Mouse (Mus musculus): ENCODE data around the gene Olfr356. TPM values are rescaled to one million over a fixed set of nuclear protein-coding genes. Genes with fewer than 3 reads are reported as not detected.

Gene Olfr356
- not detected in 2 replicates for polyA plus RNA-seq (2012; rRNA removed)

DNA sequence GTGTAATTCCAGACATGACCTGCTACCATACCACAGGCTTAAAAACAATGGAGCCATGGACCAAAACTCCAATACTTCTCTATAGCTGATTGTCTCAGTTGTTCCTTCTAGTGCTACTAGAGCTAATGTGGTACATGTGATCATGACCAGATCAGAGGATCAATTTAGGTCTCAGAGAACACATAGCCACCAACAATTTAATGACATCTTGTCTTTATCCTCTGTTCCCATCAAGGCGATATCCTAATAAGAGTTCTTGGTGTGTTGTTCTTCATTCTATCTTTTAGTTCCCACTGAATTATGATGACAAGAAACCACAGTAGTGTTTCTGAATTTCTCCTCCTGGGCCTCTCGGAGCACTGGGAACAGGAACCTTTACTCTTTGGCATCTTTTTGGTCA is at the start of gene Olfr356:
Olfr356 (plus strand) TSS at position 301 of the 400 bp plus-strand sequence.
- Histone ChIP-seq H3K4me1 (ENCODE audit: control insufficient read depth, insufficient read depth, low read length) (no peaks in the 10 kb centered on the region), H3K4me3 (ENCODE audit: control insufficient read depth, low read depth, low read length) (no peak within 1 kb of the TSS), H3K27ac (ENCODE audit: control insufficient read depth, insufficient read depth, low read depth, low read length) (no peak within 1 kb of the TSS), H3K27me3 (ENCODE audit: control insufficient read depth, insufficient read depth, low read length) (no peaks in the 10 kb centered on the region), H3K36me3 (ENCODE audit: control insufficient read depth, insufficient read depth, low read length) (no peaks in the 10 kb centered on the region)
- TF ChIP-seq CTCF (IDR thresholded peaks at IDR 0.05; ENCODE audit: control insufficient read depth, insufficient read depth, insufficient replicate concordance, low read depth, low read length) (no peak), POLR2A (IDR thresholded peaks at IDR 0.05; ENCODE audit: control insufficient read depth, low read depth, low read length) (no peak)

DNA sequence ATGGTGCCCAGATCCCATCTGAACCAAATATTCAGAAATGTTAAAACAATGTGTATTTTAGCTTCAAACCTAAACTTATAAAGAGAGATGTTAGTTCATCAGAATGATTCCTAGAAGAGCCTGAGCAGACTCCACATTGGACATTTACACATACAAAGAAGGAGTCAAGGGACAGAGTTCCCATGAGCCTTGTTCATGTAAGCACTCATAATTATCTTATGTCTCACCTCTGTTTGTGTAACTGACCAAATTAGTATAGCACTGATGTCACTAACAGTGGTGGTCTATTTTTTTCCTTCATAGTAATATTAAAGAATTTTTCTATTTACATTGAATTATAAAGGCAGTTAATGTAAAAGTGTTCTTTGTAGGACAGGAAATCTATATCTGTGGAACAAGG is 44.1 kb upstream of the Olfr356 start, which contains the start of gene Olfr353:
Olfr353 (minus strand) TSS at position 101 of the 400 bp plus-strand sequence.
- no peak for TF ChIP-seq POLR2A (IDR thresholded peaks at IDR 0.05; ENCODE audit: control insufficient read depth, low read depth, low read length)
- no peak for TF ChIP-seq CTCF (IDR thresholded peaks at IDR 0.05; ENCODE audit: control insufficient read depth, insufficient read depth, insufficient replicate concordance, low read depth, low read length)

DNA sequence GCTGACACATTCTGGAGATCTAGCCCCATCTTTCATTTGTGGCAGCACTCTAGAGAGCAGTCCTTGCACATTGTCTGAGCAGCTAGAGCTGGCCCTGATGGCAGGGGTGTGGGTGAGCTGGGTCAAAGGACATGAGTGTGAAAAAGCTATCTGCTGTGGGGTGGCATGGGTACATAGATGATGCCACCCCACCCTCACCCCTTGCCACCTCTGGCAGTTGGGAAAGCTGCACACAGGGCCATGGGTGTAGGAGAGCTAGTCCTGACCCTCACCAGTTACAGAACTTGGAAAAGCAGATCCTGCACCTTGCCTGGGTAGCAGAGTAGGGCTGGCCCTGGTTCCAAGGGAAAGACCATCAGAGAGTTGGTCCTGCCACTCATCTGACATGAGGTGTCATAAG is 39.8 kb upstream of the Olfr356 start:
- Histone ChIP-seq H3K27ac (ENCODE audit: control insufficient read depth, insufficient read depth, low read depth, low read length) (no peak overlapping the region), H3K4me1 (ENCODE audit: control insufficient read depth, insufficient read depth, low read length) (no peaks in the 10 kb centered on the region), H3K27me3 (ENCODE audit: control insufficient read depth, insufficient read depth, low read length) (no peaks in the 10 kb centered on the region), H3K4me3 (ENCODE audit: control insufficient read depth, low read depth, low read length) (no peak overlapping the region), H3K36me3 (ENCODE audit: control insufficient read depth, insufficient read depth, low read length) (no peaks in the 10 kb centered on the region)
- no peak for TF ChIP-seq POLR2A (IDR thresholded peaks at IDR 0.05; ENCODE audit: control insufficient read depth, low read depth, low read length)
- TF ChIP-seq CTCF (IDR thresholded peaks at IDR 0.05; ENCODE audit: control insufficient read depth, insufficient read depth, insufficient replicate concordance, low read depth, low read length) = no peak

More for the DNA sequence above, 44.1 kb upstream of the Olfr356 start, which contains the start of gene Olfr353:
- Histone ChIP-seq H3K4me1 (ENCODE audit: control insufficient read depth, insufficient read depth, low read length) (no peaks in the 10 kb centered on the region), H3K27me3 (ENCODE audit: control insufficient read depth, insufficient read depth, low read length) (no peaks in the 10 kb centered on the region), H3K4me3 (ENCODE audit: control insufficient read depth, low read depth, low read length) (no peak within 1 kb of the TSS), H3K27ac (ENCODE audit: control insufficient read depth, insufficient read depth, low read depth, low read length) (no peak within 1 kb of the TSS), H3K36me3 (ENCODE audit: control insufficient read depth, insufficient read depth, low read length) (no peaks in the 10 kb centered on the region)

DNA sequence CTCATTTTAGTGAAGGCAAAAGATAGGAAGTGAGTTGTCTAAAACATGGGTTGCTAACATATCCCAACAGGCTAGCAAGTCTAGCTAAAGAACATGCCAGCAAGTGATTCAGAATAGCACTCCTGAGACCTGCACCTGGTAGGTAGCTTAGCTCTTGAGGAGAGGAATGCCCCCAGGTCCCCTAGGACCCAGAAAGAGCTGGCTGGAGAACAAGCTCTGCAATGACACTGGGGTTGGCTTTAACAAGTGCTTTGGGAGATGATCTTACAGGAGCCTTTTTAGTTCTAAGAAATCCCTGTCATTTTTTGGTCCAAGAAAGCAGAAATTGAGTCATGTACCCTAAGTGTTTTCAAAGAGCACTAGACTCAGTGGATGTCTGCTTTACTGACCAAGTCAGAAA is 31.5 kb upstream of the Olfr356 start, which contains the start of gene Olfr354:
Olfr354 (plus strand) TSS at position 301 of the 400 bp plus-strand sequence.
- TF ChIP-seq POLR2A (IDR thresholded peaks at IDR 0.05; ENCODE audit: control insufficient read depth, low read depth, low read length) (no peak), CTCF (IDR thresholded peaks at IDR 0.05; ENCODE audit: control insufficient read depth, insufficient read depth, insufficient replicate concordance, low read depth, low read length) (no peak)
- Histone ChIP-seq H3K4me1 (ENCODE audit: control insufficient read depth, insufficient read depth, low read length) (no peaks in the 10 kb centered on the region), H3K27ac (ENCODE audit: control insufficient read depth, insufficient read depth, low read depth, low read length) (no peak within 1 kb of the TSS), H3K36me3 (ENCODE audit: control insufficient read depth, insufficient read depth, low read length) (no peaks in the 10 kb centered on the region), H3K4me3 (ENCODE audit: control insufficient read depth, low read depth, low read length) (no peak within 1 kb of the TSS), H3K27me3 (ENCODE audit: control insufficient read depth, insufficient read depth, low read length) (no peaks in the 10 kb centered on the region)

DNA sequence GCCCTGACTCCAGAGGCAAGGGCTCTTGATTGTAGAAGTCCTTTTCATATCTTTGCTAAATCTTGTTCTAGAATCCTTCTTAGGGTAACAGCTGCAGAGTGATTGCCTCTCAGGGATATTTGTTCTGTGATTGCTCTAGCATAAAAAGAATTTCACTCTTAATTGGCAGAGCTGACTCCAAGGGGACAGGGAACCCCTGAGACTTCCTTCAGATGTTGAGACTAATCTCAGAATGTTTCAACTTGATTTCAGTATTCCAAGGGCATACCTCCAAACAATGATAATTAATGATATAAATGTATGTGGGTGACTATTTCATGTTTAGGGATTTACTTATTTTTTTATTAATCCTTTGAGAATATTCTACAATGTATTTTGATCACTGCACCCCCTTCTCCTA is 8.1 kb upstream of the Olfr356 start, which contains the start of gene Olfr355:
Olfr355 (minus strand) TSS at position 101 of the 400 bp plus-strand sequence.
- TF ChIP-seq CTCF (IDR thresholded peaks at IDR 0.05; ENCODE audit: control insufficient read depth, insufficient read depth, insufficient replicate concordance, low read depth, low read length) = no peak
- TF ChIP-seq POLR2A (IDR thresholded peaks at IDR 0.05; ENCODE audit: control insufficient read depth, low read depth, low read length) = no peak
- Histone ChIP-seq H3K27ac (ENCODE audit: control insufficient read depth, insufficient read depth, low read depth, low read length) (no peak within 1 kb of the TSS), H3K4me1 (ENCODE audit: control insufficient read depth, insufficient read depth, low read length) (no peaks in the 10 kb centered on the region), H3K36me3 (ENCODE audit: control insufficient read depth, insufficient read depth, low read length) (no peaks in the 10 kb centered on the region), H3K4me3 (ENCODE audit: control insufficient read depth, low read depth, low read length) (no peak within 1 kb of the TSS), H3K27me3 (ENCODE audit: control insufficient read depth, insufficient read depth, low read length) (no peaks in the 10 kb centered on the region)

Other genes with a start within 250 kb of the Olfr356 start
- gene Olfr347, start 205.2 kb upstream of the Olfr356 start, polyA plus RNA-seq (2012; rRNA removed) = not detected in 2 replicates
- gene Olfr348, start 152.8 kb upstream of the Olfr356 start, polyA plus RNA-seq (2012; rRNA removed) = not detected in 2 replicates
- gene Olfr50, start 146.6 kb upstream of the Olfr356 start, polyA plus RNA-seq (2012; rRNA removed) = not detected in 2 replicates
- gene Olfr3, start 120.1 kb upstream of the Olfr356 start, polyA plus RNA-seq (2012; rRNA removed) = not detected in 2 replicates
- gene Olfr350, start 90.8 kb upstream of the Olfr356 start, polyA plus RNA-seq (2012; rRNA removed) = not detected in 2 replicates
- not detected in 2 replicates for gene Olfr351, start 74.5 kb upstream of the Olfr356 start, polyA plus RNA-seq (2012; rRNA removed)
- gene Olfr352, start 68.7 kb upstream of the Olfr356 start, polyA plus RNA-seq (2012; rRNA removed) = not detected in 2 replicates
- not detected in 2 replicates for gene Olfr353, start 44.2 kb upstream of the Olfr356 start, polyA plus RNA-seq (2012; rRNA removed)
- gene Olfr354, start 31.4 kb upstream of the Olfr356 start, polyA plus RNA-seq (2012; rRNA removed) = not detected in 2 replicates
- not detected in 2 replicates for gene Olfr355, start 8.2 kb upstream of the Olfr356 start, polyA plus RNA-seq (2012; rRNA removed)
- 0.59 and 0.62 TPM in 2 replicates for gene Olfr357, start 56.7 kb downstream of the Olfr356 start, polyA plus RNA-seq (2012; rRNA removed)
- gene Olfr358, start 72.2 kb downstream of the Olfr356 start, polyA plus RNA-seq (2012; rRNA removed) = not detected in 2 replicates
- not detected in 2 replicates for gene Olfr360, start 128.6 kb downstream of the Olfr356 start, polyA plus RNA-seq (2012; rRNA removed)
- gene Olfr361, start 152.2 kb downstream of the Olfr356 start, polyA plus RNA-seq (2012; rRNA removed) = 0.11 and 0.58 TPM in 2 replicates
- gene Olfr362, start 180.8 kb downstream of the Olfr356 start, polyA plus RNA-seq (2012; rRNA removed) = 0.07 TPM in 2 replicates
- gene Olfr364-ps1, start 202.2 kb downstream of the Olfr356 start, polyA plus RNA-seq (2012; rRNA removed) = not detected in 2 replicates